Mouse (Mus musculus) heart, postnatal 36 days (tissue): ENCODE data around the gene Bcl2l15. TPM values are rescaled to one million over a fixed set of nuclear protein-coding genes. Genes with fewer than 3 reads are reported as not detected.
A peak's percentile ranks its signal among the peaks of the same experiment; 100 is the strongest.
"Not testable (repeated sequence)": the region's sequence is repeated elsewhere in the genome, so short reads cannot be mapped to it uniquely, and the experiment has no call there.

Experiments
- DNase-seq, 2 experiments: peaks; one replicate each; pipeline ENCODE4 v3.0.0; 2021 to 2022
- intact Hi-C: fragments of 180-260 bp; cut with DNase I; formaldehyde crosslinking; loops from one replicate; pipeline ENCODE4 v1.15.1; 2025
- total RNA-seq, 2 experiments: library from RNA; stranded (reverse); gene quantifications; 2 replicates each; pipeline ENCODE4 v1.2.3; 2021

Bcl2l15 gene
- not detected for total RNA-seq

- no peak for DNase-seq
- intact Hi-C loops = no loop called here
These were observed at the start of gene Bcl2l15 for GRCm38 (mm10) chr3:103832426-103832825. TSS of gene Bcl2l15 (plus strand) at chr3:103832601.

- intact Hi-C loops = no loop called here
- DNase-seq = no peak
These were observed 49.4 kb upstream of the Bcl2l15 start for GRCm38 (mm10) chr3:103782844-103783609.

GRCm38 (mm10) chr3:103787225-103787624, 45.2 kb upstream of the Bcl2l15 start:
- intact Hi-C loops = no loop called here
- no peak for DNase-seq

GRCm38 (mm10) chr3:103789096-103789495, 43.3 kb upstream of the Bcl2l15 start:
- no peak for DNase-seq
- intact Hi-C loops = no loop called here

- intact Hi-C loops = no loop called here
These were observed 42.5 kb upstream of the Bcl2l15 start for GRCm38 (mm10) chr3:103789891-103790345.

GRCm38 (mm10) chr3:103790346-103791145, 41.9 kb upstream of the Bcl2l15 start:
- intact Hi-C loops = loop anchor here (1.0 kb wide), 1 partner anchor 19 kb away; the partner anchor contains the start of genes Ap4b1, Dclre1b and Gm43064
- DNase-seq = peak in 1 of 2 experiments; percentile 49

More at GRCm38 (mm10) chr3:103789891-103790345, 42.5 kb upstream of the Bcl2l15 start:
- peak; percentile 55 to 60 for DNase-seq

GRCm38 (mm10) chr3:103791230-103792110, 40.9 kb upstream of the Bcl2l15 start, which contains the start of gene Hipk1:
TSS of gene Hipk1 (minus strand) at chr3:103791563.
- DNase-seq = peak; percentile 91 to 94
- intact Hi-C loops = loop anchor here (1.0 kb wide), 1 partner anchor 18 kb away; the partner anchor contains the start of genes Ap4b1, Dclre1b and Gm43064

- intact Hi-C loops, DNase-seq: not testable (repeated sequence)
These were observed 40.3 kb upstream of the Bcl2l15 start for GRCm38 (mm10) chr3:103792111-103792406.

GRCm38 (mm10) chr3:103792566-103792965, 39.8 kb upstream of the Bcl2l15 start:
- no peak for DNase-seq
- intact Hi-C loops = no loop called here

- no peak for DNase-seq
- intact Hi-C loops = no loop called here
These were observed 36.0 kb upstream of the Bcl2l15 start for GRCm38 (mm10) chr3:103796389-103796788.

GRCm38 (mm10) chr3:103799507-103799906, 32.9 kb upstream of the Bcl2l15 start:
- no peak for DNase-seq
- intact Hi-C loops = no loop called here

- intact Hi-C loops = no loop called here
- DNase-seq = peak; percentile 78 to 85
These were observed 30.5 kb upstream of the Bcl2l15 start for GRCm38 (mm10) chr3:103801631-103802531.

- intact Hi-C loops = no loop called here
- peak; percentile 31 to 49 for DNase-seq
These were observed 29.5 kb upstream of the Bcl2l15 start for GRCm38 (mm10) chr3:103802861-103803260.

- DNase-seq = no peak
- intact Hi-C loops = loop anchor here (5.0 kb wide), 1 partner anchor 33 kb away; no protein-coding TSS in a partner anchor
These were observed 26.7 kb upstream of the Bcl2l15 start for GRCm38 (mm10) chr3:103805671-103806070.

GRCm38 (mm10) chr3:103808891-103809798, 23.3 kb upstream of the Bcl2l15 start, which contains the start of the genes Dclre1b, Ap4b1 and Gm43064:
TSS of gene Dclre1b (minus strand) at chr3:103809444.
TSS of gene Ap4b1 (plus strand) at chr3:103809520.
TSS of gene Gm43064 (plus strand) at chr3:103809573.
- intact Hi-C loops = loop anchor here (1.0 to 5.0 kb wide), 2 partner anchors 18 to 37 kb away; partner anchors contain the start of gene Hipk1
- DNase-seq = peak; percentile 88

GRCm38 (mm10) chr3:103809799-103810150, 22.6 kb upstream of the Bcl2l15 start:
- DNase-seq = no peak
- intact Hi-C loops = loop anchor here (1.0 to 5.0 kb wide), 4 partner anchors 18 to 78 kb away; partner anchors contain the start of genes Gm10964, Hipk1 and Olfml3

GRCm38 (mm10) chr3:103810967-103811366, 21.4 kb upstream of the Bcl2l15 start:
- intact Hi-C loops = loop anchor here (2.0 to 5.0 kb wide), 2 partner anchors 72 to 76 kb away; partner anchors contain the start of genes Gm10964 and Olfml3
- DNase-seq = no peak

- intact Hi-C loops = loop anchor here (5.0 kb wide), 1 partner anchor 60 kb away; no protein-coding TSS in a partner anchor
- DNase-seq = no peak
These were observed 4.9 kb upstream of the Bcl2l15 start for GRCm38 (mm10) chr3:103827548-103827947.
